Mouse (Mus musculus) kidney, postnatal 0 days (tissue): ENCODE data around the gene F11r. TPM values are rescaled to one million over a fixed set of nuclear protein-coding genes. Genes with fewer than 3 reads are reported as not detected.

Source experiments
- ATAC-seq: fragments of 200-750 bp; cut with Nextera tagmentation; replicated peaks from 2 replicates; pipeline ENCODE4 v1.8.0; 2017; ENCODE audit warnings: low read depth, moderate number of reproducible peaks, moderate TSS enrichment, moderate library complexity; ENCODE audit not compliant: low FRiP score
- DNase-seq: peaks from one replicate; pipeline ENCODE4 v3.0.0-alpha.2; 2016; ENCODE audit warnings: low spot score
- H3K27ac ChIP-seq: fragments of 300-500 bp; sonication (generic); 2 replicates; pipeline ENCODE4 v1.5.1; 2014; ENCODE audit warnings: mild to moderate bottlenecking
- H3K27me3 ChIP-seq: fragments of 300-500 bp; sonication (generic); 2 replicates; pipeline ENCODE4 v1.6.1; 2014; ENCODE audit warnings: low read length, mixed read lengths; ENCODE audit not compliant: insufficient read depth
- H3K36me3 ChIP-seq: fragments of 300-500 bp; sonication (generic); 2 replicates; pipeline ENCODE4 v1.6.1; 2014; ENCODE audit warnings: low read length, mixed read lengths; ENCODE audit not compliant: insufficient read depth
- H3K4me1 ChIP-seq: fragments of 300-500 bp; sonication (generic); replicated peaks from 2 replicates; pipeline ENCODE4 v1.6.1; 2014; ENCODE audit warnings: antibody characterized with exemption, low read length, mixed read lengths; ENCODE audit not compliant: insufficient read depth
- H3K4me2 ChIP-seq: fragments of 300-500 bp; sonication (generic); 2 replicates; pipeline ENCODE4 v1.6.1; 2014; ENCODE audit warnings: mild to moderate bottlenecking, low read length, moderate library complexity, mixed read lengths
- H3K4me3 ChIP-seq: fragments of 300-500 bp; sonication (generic); replicated peaks from 2 replicates; pipeline ENCODE4 v1.5.1; 2014; ENCODE audit warnings: low read depth, low read length
- H3K9ac ChIP-seq: fragments of 300-500 bp; sonication (generic); 2 replicates; pipeline ENCODE4 v1.6.1; 2014; ENCODE audit warnings: low read depth, low read length
- H3K9me3 ChIP-seq: fragments of 300-500 bp; sonication (generic); replicated peaks from 2 replicates; pipeline ENCODE4 v1.6.1; 2016; ENCODE audit warnings: low read length, inconsistent platforms, mixed read lengths
- CTCF ChIP-seq: IDR thresholded peaks from 2 replicates; pipeline ENCODE4 v1.5.1; 2016; ENCODE audit warnings: antibody characterized with exemption, low read depth, mild to moderate bottlenecking, moderate library complexity
- WGBS: fragments of 180-500 bp; shearing (Covaris S2); extraction: QIAGEN DNeasy Blood & Tissue Kit; methylation state at CpG from one replicate; pipeline ENCODE4 v1.1.7; 2014; 5-methylcytosine and 5-hydroxymethylcytosine counted together
- polyA plus RNA-seq: library from polyadenylated mRNA; unstranded; fragments of >200 nt; fragmentation: Nextera tagmentation; extraction: Ambion mirVana; gene quantifications from 2 replicates; pipeline ENCODE4 v1.2.1, GENCODE M21; 2015

F11r gene
- polyA plus RNA-seq, 1 experiment from 2014 or later, result 93.0 TPM

DNA sequence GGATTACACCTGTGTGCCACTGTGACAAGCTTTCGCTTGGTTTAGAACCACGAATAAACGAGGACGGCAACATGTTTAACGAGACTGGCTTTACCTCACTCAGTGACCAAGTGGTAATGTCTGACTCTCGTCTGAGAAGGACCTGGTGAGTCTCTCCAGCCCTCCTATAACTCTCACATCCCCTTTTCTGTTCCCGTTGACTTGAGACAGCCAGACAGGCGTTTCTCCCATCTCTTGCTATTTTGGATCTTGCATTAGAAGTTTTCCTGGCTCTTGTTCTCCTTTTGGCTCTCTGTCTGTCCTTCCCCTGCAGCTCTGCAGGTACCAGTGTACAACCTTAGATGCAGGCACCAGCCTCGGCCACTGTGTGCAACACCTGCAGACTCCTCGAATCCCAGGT lies 13.7 kb downstream of the F11r start:
- Histone ChIP-seq H3K27ac (no peak overlapping the region), H3K4me2 (no peak overlapping the region), H3K9me3 (no peaks in the 10 kb centered on the region), H3K9ac (no peak overlapping the region), H3K27me3 (no peaks in the 10 kb centered on the region), H3K4me1 (0 out of 2 replicates have a peak, but pooled peaks cover 8% of the 10 kb centered on the region), H3K36me3 (no peaks in the 10 kb centered on the region), H3K4me3 (no peak overlapping the region)
- ATAC-seq (no peak), DNase-seq (no peak)
- WGBS, result 85% methylated on average over 10 of the region's 10 CpGs
- TF ChIP-seq CTCF, result no peak

DNA sequence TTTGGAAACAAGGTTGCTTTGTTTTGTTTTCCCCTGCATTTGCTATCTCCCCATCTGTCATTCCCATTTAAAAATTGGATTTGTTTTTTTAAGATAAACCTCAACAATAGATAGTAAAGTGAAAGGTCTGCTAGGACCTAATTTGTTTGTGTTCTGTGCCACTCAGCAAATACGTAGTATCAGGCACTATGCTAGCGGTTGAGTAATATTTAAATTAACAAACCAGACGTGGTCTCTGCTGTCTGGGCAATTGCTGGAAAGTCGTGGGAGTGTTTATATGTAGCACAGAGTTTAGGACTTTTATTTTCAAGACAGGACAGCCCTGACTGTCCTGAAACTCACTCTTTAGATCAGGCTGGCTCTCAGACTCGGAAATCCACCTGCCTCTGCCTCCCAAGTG lies 15.2 kb downstream of the F11r start:
- Histone ChIP-seq H3K4me1 (0 out of 2 replicates have a peak, but pooled peaks cover 5% of the 10 kb centered on the region), H3K36me3 (no peaks in the 10 kb centered on the region), H3K9me3 (no peaks in the 10 kb centered on the region), H3K27me3 (no peaks in the 10 kb centered on the region), H3K4me2 (no peak overlapping the region), H3K4me3 (no peak overlapping the region), H3K9ac (no peak overlapping the region), H3K27ac (no peak overlapping the region)
- no peak for DNase-seq
- 65% methylated on average over 5 of the region's 5 CpGs for WGBS
- no peak for ATAC-seq
- no peak for TF ChIP-seq CTCF

DNA sequence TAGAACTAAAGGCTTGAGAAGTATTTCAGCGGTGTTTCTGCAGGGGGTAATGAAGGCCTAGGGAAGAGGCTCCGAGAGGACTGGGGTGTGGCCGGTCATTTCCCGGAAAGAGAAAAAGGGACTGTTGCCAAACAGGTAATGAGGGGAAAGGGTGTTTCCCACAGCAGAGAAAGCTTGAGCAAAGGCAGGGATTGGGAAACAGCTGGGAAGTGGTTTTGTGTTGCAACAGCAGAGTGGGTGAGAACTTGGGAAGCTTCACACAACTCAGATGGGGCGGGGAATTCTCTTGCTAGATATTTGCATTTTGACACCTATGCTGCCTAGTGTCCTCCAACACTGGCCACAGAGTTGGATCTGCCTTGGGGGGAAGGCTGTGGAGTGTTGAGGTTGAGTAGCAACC lies 15.6 kb downstream of the F11r start:
- TF ChIP-seq CTCF, result no peak
- no peak for DNase-seq
- no peak for ATAC-seq
- Histone ChIP-seq H3K36me3 (no peaks in the 10 kb centered on the region), H3K4me1 (0 out of 2 replicates have a peak, but pooled peaks cover 2% of the 10 kb centered on the region), H3K9me3 (no peaks in the 10 kb centered on the region), H3K9ac (no peak overlapping the region), H3K4me3 (no peak overlapping the region), H3K27ac (no peak overlapping the region), H3K4me2 (no peak overlapping the region), H3K27me3 (no peaks in the 10 kb centered on the region)
- WGBS, result 79% methylated on average over 5 of the region's 5 CpGs

DNA sequence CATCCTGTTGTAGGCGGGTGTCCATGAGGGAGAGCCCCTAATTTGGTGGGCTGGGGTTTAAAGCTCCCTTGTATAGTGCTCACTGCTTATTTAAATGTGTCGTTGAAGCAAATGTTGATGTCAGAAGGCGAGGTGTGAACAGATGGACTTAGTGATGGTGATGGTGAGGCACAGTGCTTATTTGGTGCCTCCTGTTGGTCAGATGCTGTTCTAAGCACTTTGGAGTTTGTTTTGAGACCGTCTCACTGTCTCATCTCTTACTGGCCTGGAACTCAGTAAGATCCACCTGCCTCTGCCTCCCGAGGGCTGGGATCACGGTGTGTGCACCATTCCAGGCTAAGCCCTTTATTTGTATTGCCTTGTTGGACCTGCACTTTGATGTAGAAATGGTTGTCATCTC lies 17.6 kb downstream of the F11r start:
- Histone ChIP-seq H3K4me2 (no peak overlapping the region), H3K4me1 (peaks cover 4% of the 10 kb centered on the region; the same call in 1 of the 2 replicates), H3K9ac (no peak overlapping the region), H3K27ac (no peak overlapping the region), H3K36me3 (no peaks in the 10 kb centered on the region), H3K27me3 (no peaks in the 10 kb centered on the region), H3K4me3 (no peak overlapping the region), H3K9me3 (no peaks in the 10 kb centered on the region)
- ATAC-seq (no peak), DNase-seq (no peak)
- WGBS, result 85% methylated on average over 6 of the region's 6 CpGs
- no peak for TF ChIP-seq CTCF

DNA sequence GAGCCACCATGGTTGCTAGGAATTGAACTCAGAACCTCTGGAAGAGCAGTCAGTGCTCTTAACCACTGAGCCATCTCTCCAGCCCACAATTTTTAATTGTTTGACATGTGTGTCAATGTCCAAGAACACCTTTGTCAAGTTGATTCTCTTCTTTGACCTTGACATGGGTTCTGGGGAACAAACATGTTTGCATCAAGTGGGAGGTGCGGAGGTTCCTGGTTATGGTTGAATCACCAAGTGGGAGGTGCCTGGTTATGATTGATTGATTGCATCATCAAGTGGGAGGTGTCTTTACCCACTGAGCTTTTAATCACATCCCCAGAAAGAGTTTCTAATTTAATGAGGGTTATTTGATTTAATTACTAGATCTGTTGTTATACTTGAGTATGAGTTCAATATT lies 20.2 kb downstream of the F11r start:
- H3K9ac ChIP-seq, result no peak overlapping the region
- no peak overlapping the region for H3K27ac ChIP-seq
- TF ChIP-seq CTCF, result no peak
- no peaks in the 10 kb centered on the region for H3K9me3 ChIP-seq
- H3K4me2 ChIP-seq, result no peak overlapping the region
- H3K4me1 ChIP-seq, result peaks cover 6% of the 10 kb centered on the region; the same call in 1 of the 2 replicates
- ATAC-seq (no peak), DNase-seq (no peak)
- H3K4me3 ChIP-seq, result no peak overlapping the region
- 79% methylated on average over 1 of the region's 1 CpGs for WGBS
- H3K36me3 ChIP-seq, result peaks cover 13% of the 10 kb centered on the region
- no peaks in the 10 kb centered on the region for H3K27me3 ChIP-seq

GRCm38 (mm10) chr1:171459791-171460190 lies 22.5 kb downstream of the F11r start:
- no peak for TF ChIP-seq CTCF
- H3K4me2 ChIP-seq, result no peak overlapping the region
- no peak overlapping the region for H3K9ac ChIP-seq
- H3K36me3 ChIP-seq, result peaks cover 27% of the 10 kb centered on the region
- no peak overlapping the region for H3K4me3 ChIP-seq
- peaks cover 6% of the 10 kb centered on the region; the same call in 1 of the 2 replicates for H3K4me1 ChIP-seq
- H3K27me3 ChIP-seq, result no peaks in the 10 kb centered on the region
- DNase-seq, result no peak
- no peak overlapping the region for H3K27ac ChIP-seq
- no peak for ATAC-seq
- WGBS, result 25% methylated on average over 5 of the region's 5 CpGs
- no peaks in the 10 kb centered on the region for H3K9me3 ChIP-seq
